Mouse (Mus musculus) lung, adult 18-20 months (tissue): ENCODE results near the gene Syde2.
"Not testable (repeated sequence)": the region's sequence is repeated elsewhere in the genome, so short reads cannot be mapped to it uniquely, and the experiment has no call there.

Experiments used
- DNase-seq, 2 experiments: peaks; one replicate each; pipeline ENCODE4 v3.0.0; 2022; ENCODE audit warnings: mixed read lengths in 2 of 2

Syde2 gene

GRCm38 (mm10) chr3:145987268-145987969, at the start of gene Syde2:
Syde2 (plus strand) TSS chr3:145987870.
- peak; percentile 92 to 94 for DNase-seq

- DNase-seq = peak in 1 of 2 experiments; percentile 11
These were observed 49.0 kb upstream of the Syde2 start for GRCm38 (mm10) chr3:145938405-145939349.

DNA sequence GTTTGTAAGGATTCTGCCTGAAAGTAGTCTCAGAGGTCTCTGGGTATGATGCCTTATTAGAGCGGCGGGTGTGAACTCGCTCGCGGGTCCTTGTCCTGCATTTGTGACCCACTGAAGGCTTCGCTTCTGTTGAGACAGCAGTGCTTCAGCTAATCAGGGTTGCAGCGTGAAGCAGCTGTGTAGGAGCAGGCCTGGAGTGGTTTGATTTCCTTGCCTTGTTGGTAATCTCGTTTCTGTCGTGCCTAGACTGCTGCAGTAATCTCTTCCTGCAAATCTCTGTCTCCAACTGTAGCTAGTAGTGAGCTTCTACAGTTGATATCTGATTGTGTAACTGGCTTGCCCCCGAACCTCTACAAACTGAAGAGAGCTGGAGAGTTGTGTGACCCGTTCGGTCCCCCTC, 48.3 kb upstream of the Syde2 start:
- no peak for DNase-seq

DNA sequence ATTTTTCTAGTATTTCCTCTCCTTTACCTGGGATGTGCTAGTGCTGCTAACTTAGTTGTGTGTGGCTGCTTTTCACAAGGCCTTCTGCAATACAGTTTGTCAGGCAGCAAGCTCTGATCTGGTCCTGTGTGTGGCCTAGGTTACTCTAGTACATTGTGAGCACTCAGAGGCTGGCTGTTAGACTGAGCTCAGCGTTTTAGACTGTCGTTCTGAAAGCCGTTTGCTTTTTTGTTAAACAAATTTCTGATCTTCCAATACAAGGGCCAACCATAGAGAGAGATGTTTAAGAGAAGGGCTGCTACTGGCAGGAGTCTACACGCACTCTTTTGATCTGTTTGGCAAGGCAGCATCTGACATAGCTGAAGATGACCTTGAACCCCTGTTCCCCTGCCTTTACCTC, 47.7 kb upstream of the Syde2 start:
- DNase-seq = no peak

DNA sequence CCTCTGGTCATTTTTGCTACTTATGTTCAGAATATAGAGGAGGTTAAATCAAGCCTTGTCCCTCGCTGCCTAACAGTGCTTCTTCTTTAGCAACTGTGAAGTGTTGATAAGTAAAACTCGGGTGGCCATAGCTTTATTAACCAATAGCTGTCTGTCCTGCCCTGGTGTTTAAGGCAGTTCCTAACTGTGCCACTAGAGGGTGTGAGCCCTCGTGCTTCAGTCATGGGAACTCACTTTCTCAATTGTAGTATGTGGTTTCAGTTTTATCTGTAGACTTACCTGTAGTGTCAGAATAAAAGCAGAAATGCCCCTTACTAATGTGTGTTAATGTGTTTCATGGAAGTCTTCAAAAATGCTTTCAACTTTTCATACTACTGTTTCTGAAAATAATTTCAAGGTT, 45.7 kb upstream of the Syde2 start:
- DNase-seq = peak; percentile 71 to 82

- no peak for DNase-seq
These were observed 43.3 kb upstream of the Syde2 start for GRCm38 (mm10) chr3:145944348-145944747.

DNA sequence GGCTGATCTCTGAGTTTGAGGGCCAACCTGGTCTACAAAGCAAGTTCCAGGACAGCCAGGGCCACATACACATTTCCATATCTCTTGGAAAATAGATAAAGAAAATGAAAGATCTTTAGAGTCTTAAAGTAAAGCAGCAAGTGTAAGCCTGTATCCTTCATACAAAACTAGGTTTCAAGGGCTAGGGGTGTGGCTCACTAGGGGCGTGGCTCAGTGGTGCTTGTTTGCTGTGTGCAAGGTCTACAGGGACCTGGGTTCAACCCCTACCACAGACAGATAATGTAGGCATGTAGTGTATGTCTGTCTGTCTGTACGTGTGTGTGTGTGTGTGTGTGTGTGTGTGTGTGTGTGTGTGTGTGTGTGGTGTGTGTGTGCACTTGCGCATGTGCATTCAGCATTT, 41.8 kb upstream of the Syde2 start:
- no peak for DNase-seq

DNA sequence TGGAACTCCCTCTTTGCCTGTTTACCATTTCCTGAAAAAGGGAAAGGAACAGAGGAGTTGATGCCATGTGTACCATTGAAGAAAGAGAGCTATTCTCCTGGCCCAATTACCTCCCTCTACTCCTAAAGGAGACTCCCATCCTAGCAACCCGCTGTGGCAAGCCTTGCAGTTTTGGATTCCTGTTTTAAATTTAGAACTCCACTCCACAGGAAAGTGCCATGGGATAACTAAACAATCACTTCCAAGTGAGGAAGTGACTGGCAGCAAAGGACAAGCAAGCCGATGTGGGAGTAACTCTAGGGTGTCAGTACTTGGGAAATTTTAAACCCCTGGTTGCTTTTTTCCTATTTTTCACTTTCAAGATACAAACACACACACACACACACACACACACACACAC, 41.0 kb upstream of the Syde2 start:
- no peak for DNase-seq

DNA sequence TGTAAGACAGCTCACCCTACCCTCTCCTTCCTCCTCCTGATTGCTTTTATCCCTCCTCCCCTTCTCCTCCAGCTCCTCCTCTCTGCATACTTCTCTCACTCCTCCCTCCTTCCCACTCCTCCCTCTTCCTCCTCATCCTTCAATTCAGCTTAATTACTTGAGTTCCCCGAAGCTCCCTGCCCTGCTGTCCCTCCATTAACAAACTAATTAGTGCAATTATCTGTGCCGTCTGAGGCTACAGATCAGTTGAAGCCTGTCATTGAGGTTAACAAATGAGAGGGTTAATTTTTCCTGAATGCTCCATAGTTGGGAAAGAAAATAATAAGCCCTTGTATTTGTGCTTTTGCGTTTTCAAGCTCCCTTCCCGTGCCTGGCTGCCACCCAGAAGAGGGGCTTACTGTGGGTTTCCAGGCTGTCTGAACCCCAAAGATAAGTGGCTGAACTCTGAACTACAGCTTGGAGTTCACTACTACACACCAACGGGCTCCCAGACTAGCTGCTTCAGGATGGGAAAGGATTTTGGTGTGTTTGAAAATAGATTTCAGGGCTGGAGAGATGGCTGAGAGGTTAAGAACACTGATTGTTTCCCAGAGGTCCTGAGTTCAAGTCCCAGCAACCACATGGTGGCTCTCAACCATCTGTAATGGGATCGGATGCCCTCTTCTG, 40.0 kb upstream of the Syde2 start:
- DNase-seq = no peak

DNA sequence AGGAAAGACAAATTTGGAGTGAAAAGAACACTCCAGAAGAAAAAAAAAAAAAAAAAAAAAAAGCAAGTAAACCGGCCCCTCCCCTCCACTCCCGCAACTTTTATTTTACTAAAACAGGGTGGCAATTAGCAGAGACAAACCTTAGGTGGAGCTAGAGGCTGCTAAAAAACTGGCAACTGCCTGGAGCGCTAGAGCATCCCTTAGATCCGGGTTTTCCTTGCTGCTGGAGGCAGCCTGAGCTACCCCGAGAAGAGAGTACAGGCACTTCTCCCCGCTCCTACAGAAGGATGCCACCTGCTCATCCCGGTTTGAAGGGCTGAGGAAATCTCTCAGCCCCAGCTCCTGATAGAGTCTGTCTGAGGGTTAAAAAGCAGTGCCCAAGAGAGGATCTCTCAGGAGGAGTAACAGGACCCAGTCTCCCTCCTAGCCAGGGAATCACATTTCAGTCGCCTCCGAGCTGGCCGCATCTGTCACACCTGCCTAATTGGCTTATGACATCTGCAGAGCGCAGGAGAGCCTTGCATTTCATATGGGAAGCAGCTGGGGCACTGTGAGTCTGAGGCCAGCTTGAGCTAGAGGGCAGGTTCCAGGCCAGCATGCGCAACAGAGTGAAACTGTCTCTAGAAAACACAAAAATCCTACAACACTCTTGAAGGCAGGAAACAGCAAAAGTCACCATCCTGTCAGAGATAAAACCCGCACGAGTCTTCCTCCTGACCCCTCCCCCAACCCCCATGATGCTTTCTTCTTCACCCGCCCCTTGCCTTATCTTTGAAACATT, 37.4 kb upstream of the Syde2 start:
- peak; percentile 42 to 68 for DNase-seq

DNA sequence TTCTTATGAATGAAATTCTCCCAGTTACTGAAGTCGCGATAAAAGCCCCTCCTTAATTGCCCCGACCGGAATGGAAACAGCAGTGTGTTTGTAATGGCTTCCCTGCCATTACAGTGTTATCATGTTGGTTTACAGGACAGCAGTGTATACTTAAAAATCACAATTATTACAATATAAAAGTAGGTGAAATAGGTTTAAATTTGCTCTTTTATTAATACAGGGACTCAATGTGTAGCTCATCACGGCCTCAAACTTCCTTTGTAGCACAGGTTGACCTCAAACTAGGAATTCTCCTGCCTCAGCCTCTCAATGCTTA, 36.9 kb upstream of the Syde2 start:
- no peak for DNase-seq

GRCm38 (mm10) chr3:145951287-145952165, 36.1 kb upstream of the Syde2 start:
- peak; percentile 26 to 50 for DNase-seq

GRCm38 (mm10) chr3:145952945-145953344, 34.7 kb upstream of the Syde2 start:
- DNase-seq = no peak

GRCm38 (mm10) chr3:145953411-145953810, 34.3 kb upstream of the Syde2 start:
- no peak for DNase-seq

DNA sequence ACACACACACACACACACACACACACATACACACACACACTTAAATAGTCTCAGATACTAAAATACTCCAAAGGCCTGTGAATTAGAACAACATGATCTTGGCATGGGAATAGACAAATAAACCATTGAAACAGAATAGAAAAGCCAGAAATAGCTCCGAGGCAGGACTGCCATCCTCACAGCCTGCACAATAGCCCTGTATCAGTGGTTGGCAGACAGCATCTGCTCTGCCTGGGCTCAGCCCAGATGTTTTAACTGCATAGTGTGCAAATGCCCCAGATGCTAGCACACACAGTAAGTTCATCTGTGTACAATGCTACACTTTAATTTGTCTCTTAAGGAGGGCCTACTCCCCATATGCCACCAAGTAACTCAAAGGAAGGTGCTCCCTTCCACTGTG, 27.8 kb upstream of the Syde2 start:
- no peak for DNase-seq

- peak in 1 of 2 experiments; percentile 28 for DNase-seq
These were observed 25.3 kb upstream of the Syde2 start for GRCm38 (mm10) chr3:145962411-145962810.

DNA sequence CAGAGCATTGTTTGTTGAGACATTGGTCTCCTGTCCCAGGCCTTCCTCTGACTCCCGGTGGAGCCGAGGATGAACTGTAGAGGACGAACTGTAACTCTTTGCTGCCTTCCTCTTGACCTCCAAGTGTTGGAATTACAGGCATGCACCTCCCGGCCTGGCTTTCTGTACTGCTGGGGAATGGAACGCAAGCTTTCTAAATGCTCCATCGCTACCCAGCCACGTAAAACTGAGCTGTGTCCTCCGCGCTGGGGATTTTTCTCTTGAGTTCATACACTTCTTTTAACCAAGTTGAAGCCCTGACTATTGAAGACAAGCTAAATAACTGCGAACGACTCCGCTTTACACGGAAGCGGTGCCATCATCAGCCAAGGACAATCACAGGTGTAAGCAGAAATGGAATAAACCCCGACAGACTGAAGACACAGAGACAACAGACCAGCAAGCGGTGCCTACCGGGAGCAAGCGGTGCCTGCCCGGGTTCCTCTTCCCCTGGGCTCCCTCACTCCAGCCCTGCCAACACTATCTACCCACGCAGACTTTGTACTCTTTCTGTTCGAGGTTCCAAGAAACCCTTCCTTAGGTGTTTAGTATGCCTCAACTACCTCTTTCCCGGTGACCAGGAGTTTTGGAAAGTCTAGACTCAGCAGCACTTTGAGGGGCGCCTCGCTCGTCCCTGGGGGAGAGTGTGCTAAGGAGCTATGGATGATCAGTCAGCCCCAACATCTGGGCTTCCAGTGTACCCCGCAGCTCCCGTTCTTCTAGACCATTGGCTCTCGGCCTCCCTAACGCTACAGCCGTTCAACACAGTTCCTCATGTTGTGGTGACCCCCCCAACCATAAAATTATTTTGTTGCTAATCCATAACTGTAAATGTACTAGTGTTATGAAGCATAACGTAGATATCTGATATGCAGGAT, 24.3 kb upstream of the Syde2 start:
- peak; percentile 54 to 59 for DNase-seq

- peak; percentile 80 to 85 for DNase-seq
These were observed 23.7 kb upstream of the Syde2 start for GRCm38 (mm10) chr3:145964018-145964387.

DNA sequence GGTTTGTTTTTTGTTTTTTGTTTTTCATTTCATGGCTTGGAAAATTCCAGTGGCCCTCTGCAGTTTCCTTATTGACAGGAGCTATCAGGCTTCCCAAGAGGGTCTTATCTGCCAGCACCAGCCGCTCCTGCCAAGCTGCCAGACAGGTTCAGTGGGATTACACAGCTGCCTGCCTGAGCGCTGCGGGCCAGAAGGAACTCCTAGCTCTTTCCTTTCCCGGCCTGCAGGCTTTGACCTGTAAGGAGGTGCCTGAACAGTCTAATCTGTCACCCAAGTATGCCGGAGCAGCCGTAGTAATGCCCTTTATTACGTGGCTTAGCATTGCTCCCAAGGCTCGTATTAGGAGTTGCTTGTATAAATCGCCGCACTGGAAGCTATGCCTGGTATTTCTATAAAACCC, 23.2 kb upstream of the Syde2 start:
- peak; percentile 85 to 91 for DNase-seq

- DNase-seq = not testable (repeated sequence)
These were observed 22.1 kb upstream of the Syde2 start for GRCm38 (mm10) chr3:145965583-145965982.

GRCm38 (mm10) chr3:145966806-145967205, 20.9 kb upstream of the Syde2 start:
- DNase-seq = no peak
